Mouse (Mus musculus): ENCODE measurements at regions not wholly inside any gene's neighbourhood (a gene's known extent, or its start where the extent isn't known, plus 50 kb on each side); places are given as distances from the start of the nearest gene placed in this dataset.
"Not testable (repeated sequence)": the region's sequence is repeated elsewhere in the genome, so short reads cannot be mapped to it uniquely, and the experiment has no call there.

GRCm38 (mm10) chr6:123930951-123931350, 77.7 kb upstream of the Vmn2r25 start:
- not testable (repeated sequence) for H3K9me3 ChIP-seq (ENCODE audit: low read length); H3K4me3 ChIP-seq (ENCODE audit: low read depth, low read length); ATAC-seq; H3K4me2 ChIP-seq (replicated peaks; ENCODE audit: low read depth, low read length); H3K9ac ChIP-seq (replicated peaks; ENCODE audit: low read depth); H3K27me3 ChIP-seq (replicated peaks; ENCODE audit: insufficient read depth, low read length); H3K4me1 ChIP-seq (ENCODE audit: insufficient read depth, low read depth, low read length); H3K36me3 ChIP-seq (ENCODE audit: insufficient read depth, low read length); H3K27ac ChIP-seq (ENCODE audit: low read length)
- peak; percentile 16 for DNase-seq (ENCODE audit: low spot score)
- 0% methylated on average over 3 of the region's 6 CpGs for WGBS
- peak; percentile 54 for TF ChIP-seq CTCF (IDR thresholded peaks at IDR 0.05)

- Histone ChIP-seq H3K4me1 (ENCODE audit: insufficient read depth, low read depth, low read length) (no peaks in the 10 kb centered on the region), H3K27me3 (replicated peaks; ENCODE audit: insufficient read depth, low read length) (no peaks in the 10 kb centered on the region), H3K4me2 (replicated peaks; ENCODE audit: low read depth, low read length) (no peak overlapping the region), H3K36me3 (ENCODE audit: insufficient read depth, low read length) (no peaks in the 10 kb centered on the region), H3K27ac (ENCODE audit: low read length) (no peak overlapping the region), H3K9me3 (ENCODE audit: low read length) (no peaks in the 10 kb centered on the region), H3K4me3 (ENCODE audit: low read depth, low read length) (no peak overlapping the region), H3K9ac (replicated peaks; ENCODE audit: low read depth) (no peak overlapping the region)
- TF ChIP-seq CTCF (IDR thresholded peaks at IDR 0.05) (no peak), EP300 (IDR thresholded peaks at IDR 0.05) (no peak)
- DNase-seq (ENCODE audit: low spot score), result no peak
- WGBS, result 86% methylated on average over 2 of the region's 2 CpGs
- ATAC-seq, result no peak
Observed at GRCm38 (mm10) chr6:123937930-123938329, 84.7 kb upstream of the Vmn2r25 start.

GRCm38 (mm10) chr6:123961321-123961720, 63.0 kb upstream of the Vmn2r26 start:
- Histone ChIP-seq H3K9me3 (ENCODE audit: low read length) (no peaks in the 10 kb centered on the region), H3K27ac (ENCODE audit: low read length) (no peak overlapping the region), H3K9ac (replicated peaks; ENCODE audit: low read depth) (no peak overlapping the region), H3K27me3 (replicated peaks; ENCODE audit: insufficient read depth, low read length) (no peaks in the 10 kb centered on the region), H3K4me2 (replicated peaks; ENCODE audit: low read depth, low read length) (no peak overlapping the region), H3K36me3 (ENCODE audit: insufficient read depth, low read length) (no peaks in the 10 kb centered on the region), H3K4me1 (ENCODE audit: insufficient read depth, low read depth, low read length) (no peaks in the 10 kb centered on the region), H3K4me3 (ENCODE audit: low read depth, low read length) (no peak overlapping the region)
- no peak for DNase-seq (ENCODE audit: low spot score)
- no peak for ATAC-seq
- 53% methylated on average over 2 of the region's 2 CpGs for WGBS
- no peak for TF ChIP-seq CTCF (IDR thresholded peaks at IDR 0.05)
- no peak for TF ChIP-seq EP300 (IDR thresholded peaks at IDR 0.05)

- DNase-seq (ENCODE audit: low spot score) (no peak), ATAC-seq (no peak)
- Histone ChIP-seq H3K4me1 (ENCODE audit: insufficient read depth, low read depth, low read length) (no peaks in the 10 kb centered on the region), H3K4me2 (replicated peaks; ENCODE audit: low read depth, low read length) (no peak overlapping the region), H3K27ac (ENCODE audit: low read length) (no peak overlapping the region), H3K9me3 (ENCODE audit: low read length) (no peaks in the 10 kb centered on the region), H3K4me3 (ENCODE audit: low read depth, low read length) (no peak overlapping the region), H3K9ac (replicated peaks; ENCODE audit: low read depth) (no peak overlapping the region), H3K36me3 (ENCODE audit: insufficient read depth, low read length) (no peaks in the 10 kb centered on the region), H3K27me3 (replicated peaks; ENCODE audit: insufficient read depth, low read length) (no peaks in the 10 kb centered on the region)
- no peak for TF ChIP-seq CTCF (IDR thresholded peaks at IDR 0.05)
- no peak for TF ChIP-seq EP300 (IDR thresholded peaks at IDR 0.05)
Observed at GRCm38 (mm10) chr6:123971180-123971579, 53.2 kb upstream of the Vmn2r26 start.
